Mouse (Mus musculus) liver, adult 2 months (tissue): ENCODE results near the gene Cox5b.

Source experiments
- CTCF ChIP-seq: fragments of 200-500 bp; IDR thresholded peaks from 2 replicates; pipeline ENCODE4 v1.5.1; 2011; ENCODE audit warnings: low read depth, low read length, control low read depth
- POLR2A ChIP-seq: fragments of 200-500 bp; IDR thresholded peaks from 2 replicates; pipeline ENCODE4 v1.6.1; 2011; ENCODE audit warnings: low read length, control low read depth; ENCODE audit not compliant: insufficient read depth; ENCODE audit errors: extremely low read depth

- TF ChIP-seq POLR2A (no peak), CTCF (no peak)
Measured at GRCm38 (mm10) chr1:36723146-36724056, 32.2 kb downstream of the Cox5b start.
